Mouse (Mus musculus): ENCODE measurements at regions not wholly inside any gene's neighbourhood (a gene's known extent, or its start where the extent isn't known, plus 50 kb on each side); places are given as distances from the start of the nearest gene placed in this dataset.
A peak's percentile ranks its signal among the peaks of the same experiment; 100 is the strongest.

DNA sequence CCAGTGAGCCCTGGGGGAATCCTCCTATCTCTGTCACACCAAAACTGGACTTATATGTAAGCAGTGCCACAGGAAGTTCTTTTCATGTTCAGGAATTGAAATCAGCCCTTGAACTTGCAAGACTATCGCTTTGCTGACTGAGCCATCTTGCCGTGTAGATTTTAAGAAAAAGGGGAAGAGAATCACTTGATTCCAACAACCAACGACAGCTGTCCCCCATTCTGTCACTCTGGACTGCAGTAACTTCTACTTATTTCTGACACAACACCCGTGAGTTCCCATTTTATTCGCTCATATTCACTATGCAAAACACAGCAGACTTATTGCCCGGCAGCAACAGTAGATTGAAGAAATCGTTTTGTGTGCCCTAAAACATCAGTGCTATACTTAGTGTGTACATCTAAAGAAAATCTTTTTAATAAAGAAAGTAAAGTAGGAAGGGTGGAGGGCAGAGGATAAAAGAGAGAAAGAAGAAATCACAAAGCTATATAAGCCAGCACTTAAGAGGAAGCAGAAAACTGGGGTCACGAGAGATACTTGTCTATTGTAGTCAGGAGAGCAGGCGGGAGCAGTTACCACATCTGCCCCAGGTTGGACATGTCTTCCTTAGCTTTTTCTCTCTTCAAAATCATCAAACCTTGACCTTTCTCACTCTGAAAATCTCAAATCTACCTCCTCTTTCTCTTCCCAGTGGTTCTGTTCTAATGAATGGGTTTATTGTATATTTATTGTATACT, 336.7 kb downstream of the Sox4 start:
- ATAC-seq (ENCODE audit: low read depth): no peak
- no peak overlapping the region for H3K9ac ChIP-seq (ENCODE audit: low read depth, low read length)
- H3K4me2 ChIP-seq (ENCODE audit: low read depth, low read length): no peak overlapping the region
- H3K27ac ChIP-seq (ENCODE audit: low read length): no peak overlapping the region
- no peak overlapping the region for H3K4me3 ChIP-seq (ENCODE audit: low read depth, low read length)
- no peaks in the 10 kb centered on the region for H3K4me1 ChIP-seq (ENCODE audit: control insufficient read depth, low read depth, low read length)
- H3K27me3 ChIP-seq (ENCODE audit: control insufficient read depth, insufficient read depth, low read depth, low read length): no peaks in the 10 kb centered on the region
- H3K36me3 ChIP-seq (ENCODE audit: control insufficient read depth, insufficient read depth): no peaks in the 10 kb centered on the region
- no peaks in the 10 kb centered on the region for H3K9me3 ChIP-seq (replicated peaks; ENCODE audit: control insufficient read depth, low read length)
- 29% methylated on average over 9 of the region's 9 CpGs for WGBS (ENCODE audit: insufficient replicate concordance)

DNA sequence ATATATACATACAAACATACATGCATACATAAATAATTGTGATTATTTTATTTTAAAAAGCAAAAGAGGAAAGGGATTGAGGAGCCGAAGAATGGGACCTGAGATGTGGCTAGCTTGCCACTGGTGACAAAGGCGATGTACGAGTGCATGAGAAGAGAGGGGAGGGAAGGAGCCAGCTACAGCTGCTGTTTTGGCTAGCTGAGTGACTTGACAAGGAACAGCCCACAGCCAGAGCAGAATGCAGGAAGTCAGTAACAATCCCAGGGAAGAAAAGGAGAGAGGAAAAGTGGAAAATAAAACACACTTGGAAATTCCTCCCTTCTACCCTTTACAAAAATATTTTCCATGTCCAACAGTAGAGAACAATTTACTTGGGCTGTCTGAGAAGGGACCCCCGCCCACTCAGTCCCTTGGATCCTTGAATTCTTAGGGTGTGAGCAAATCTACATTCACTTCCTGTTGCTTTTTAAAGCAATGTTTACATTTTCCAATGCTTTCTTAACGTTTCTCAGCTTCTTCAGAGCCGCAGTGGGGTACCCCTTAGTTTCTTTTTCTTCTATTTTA, 345.9 kb downstream of the Sox4 start:
- Histone ChIP-seq H3K9ac (ENCODE audit: low read depth, low read length) (no peak overlapping the region), H3K4me2 (ENCODE audit: low read depth, low read length) (no peak overlapping the region), H3K4me1 (ENCODE audit: control insufficient read depth, low read depth, low read length) (no peaks in the 10 kb centered on the region), H3K27ac (ENCODE audit: low read length) (peak overlapping the region; percentile 14; the same call in 1 of the 2 replicates), H3K36me3 (ENCODE audit: control insufficient read depth, insufficient read depth) (no peaks in the 10 kb centered on the region), H3K27me3 (ENCODE audit: control insufficient read depth, insufficient read depth, low read depth, low read length) (no peaks in the 10 kb centered on the region), H3K9me3 (replicated peaks; ENCODE audit: control insufficient read depth, low read length) (no peaks in the 10 kb centered on the region), H3K4me3 (ENCODE audit: low read depth, low read length) (no peak overlapping the region)
- no peak for ATAC-seq (ENCODE audit: low read depth)
- 40% methylated on average over 6 of the region's 6 CpGs for WGBS (ENCODE audit: insufficient replicate concordance)

DNA sequence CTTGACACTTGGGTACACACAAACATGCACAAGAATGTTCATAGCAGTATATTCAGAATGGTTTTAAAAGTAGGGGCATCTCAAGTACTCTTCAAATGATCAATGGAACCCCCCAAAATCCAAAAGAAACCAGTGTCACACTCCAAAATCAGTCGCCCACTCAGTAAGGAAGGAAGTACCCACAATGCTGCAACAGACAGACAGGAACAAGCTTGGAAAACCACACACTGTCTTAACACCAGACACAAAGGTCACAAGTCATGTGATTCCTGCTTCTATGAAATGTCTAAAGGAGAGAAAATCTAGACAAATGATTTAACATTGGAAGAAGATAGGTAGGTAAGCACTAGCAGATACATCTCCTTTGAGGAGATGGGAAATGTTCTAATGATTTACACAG, 346.9 kb downstream of the Sox4 start:
- H3K4me2 ChIP-seq (ENCODE audit: low read depth, low read length): no peak overlapping the region
- H3K4me3 ChIP-seq (ENCODE audit: low read depth, low read length): no peak overlapping the region
- ATAC-seq (ENCODE audit: low read depth): no peak
- H3K9ac ChIP-seq (ENCODE audit: low read depth, low read length): no peak overlapping the region
- H3K4me1 ChIP-seq (ENCODE audit: control insufficient read depth, low read depth, low read length): no peaks in the 10 kb centered on the region
- H3K36me3 ChIP-seq (ENCODE audit: control insufficient read depth, insufficient read depth): no peaks in the 10 kb centered on the region
- no peaks in the 10 kb centered on the region for H3K27me3 ChIP-seq (ENCODE audit: control insufficient read depth, insufficient read depth, low read depth, low read length)
- no peak overlapping the region for H3K27ac ChIP-seq (ENCODE audit: low read length)
- no peaks in the 10 kb centered on the region for H3K9me3 ChIP-seq (replicated peaks; ENCODE audit: control insufficient read depth, low read length)
- WGBS (ENCODE audit: insufficient replicate concordance): 29% methylated on average over 1 of the region's 1 CpGs

DNA sequence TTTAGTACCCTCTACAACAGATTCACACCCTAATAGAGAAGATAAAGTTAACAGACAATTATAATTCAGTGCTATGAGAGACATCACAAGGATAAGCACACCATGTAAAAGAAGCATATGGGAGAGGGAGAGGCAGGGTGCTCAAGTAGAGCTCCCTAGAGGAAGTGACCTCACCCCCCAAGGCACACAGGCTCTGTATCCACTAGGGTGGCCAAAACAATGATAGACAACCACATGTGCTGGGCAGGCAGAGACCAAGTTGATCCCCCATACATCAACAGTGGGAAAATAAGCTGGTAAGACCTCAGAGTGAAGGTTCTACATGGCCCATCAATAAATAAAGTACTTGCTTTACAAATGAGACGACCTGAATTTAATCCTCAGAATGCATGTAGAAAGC, 347.7 kb downstream of the Sox4 start:
- no peak overlapping the region for H3K4me3 ChIP-seq (ENCODE audit: low read depth, low read length)
- no peak overlapping the region for H3K27ac ChIP-seq (ENCODE audit: low read length)
- no peaks in the 10 kb centered on the region for H3K9me3 ChIP-seq (replicated peaks; ENCODE audit: control insufficient read depth, low read length)
- H3K9ac ChIP-seq (ENCODE audit: low read depth, low read length): no peak overlapping the region
- no peak for ATAC-seq (ENCODE audit: low read depth)
- H3K36me3 ChIP-seq (ENCODE audit: control insufficient read depth, insufficient read depth): no peaks in the 10 kb centered on the region
- H3K4me2 ChIP-seq (ENCODE audit: low read depth, low read length): no peak overlapping the region
- H3K4me1 ChIP-seq (ENCODE audit: control insufficient read depth, low read depth, low read length): no peaks in the 10 kb centered on the region
- H3K27me3 ChIP-seq (ENCODE audit: control insufficient read depth, insufficient read depth, low read depth, low read length): no peaks in the 10 kb centered on the region
- WGBS (ENCODE audit: insufficient replicate concordance): 46% methylated on average over 1 of the region's 1 CpGs

DNA sequence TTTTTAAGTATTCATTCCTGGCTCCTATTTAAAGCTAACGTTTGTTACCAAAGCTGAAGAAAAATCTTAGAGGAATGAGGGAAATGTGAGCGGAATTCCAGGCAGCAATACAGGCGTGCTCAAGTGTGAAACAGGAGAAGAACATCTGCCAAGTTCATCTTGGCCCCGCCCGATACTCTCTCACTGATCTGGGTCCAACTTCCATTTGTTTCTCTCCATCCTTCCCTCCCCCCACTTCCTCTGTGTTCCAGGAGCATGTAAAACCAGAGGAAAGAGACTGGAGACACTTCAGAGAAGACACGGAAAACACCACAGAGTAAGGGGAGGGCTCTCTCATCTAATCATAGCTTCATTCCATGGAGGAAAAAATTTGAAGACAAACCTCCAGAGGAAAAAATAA, 346.7 kb downstream of the Gm11361 start:
- H3K27me3 ChIP-seq (ENCODE audit: control insufficient read depth, insufficient read depth, low read depth, low read length): no peaks in the 10 kb centered on the region
- H3K4me1 ChIP-seq (ENCODE audit: control insufficient read depth, low read depth, low read length): no peaks in the 10 kb centered on the region
- no peak for ATAC-seq (ENCODE audit: low read depth)
- H3K36me3 ChIP-seq (ENCODE audit: control insufficient read depth, insufficient read depth): no peaks in the 10 kb centered on the region
- no peak overlapping the region for H3K4me3 ChIP-seq (ENCODE audit: low read depth, low read length)
- no peak overlapping the region for H3K27ac ChIP-seq (ENCODE audit: low read length)
- H3K4me2 ChIP-seq (ENCODE audit: low read depth, low read length): no peak overlapping the region
- no peaks in the 10 kb centered on the region for H3K9me3 ChIP-seq (replicated peaks; ENCODE audit: control insufficient read depth, low read length)
- WGBS (ENCODE audit: insufficient replicate concordance): 55% methylated on average over 6 of the region's 6 CpGs
- no peak overlapping the region for H3K9ac ChIP-seq (ENCODE audit: low read depth, low read length)

DNA sequence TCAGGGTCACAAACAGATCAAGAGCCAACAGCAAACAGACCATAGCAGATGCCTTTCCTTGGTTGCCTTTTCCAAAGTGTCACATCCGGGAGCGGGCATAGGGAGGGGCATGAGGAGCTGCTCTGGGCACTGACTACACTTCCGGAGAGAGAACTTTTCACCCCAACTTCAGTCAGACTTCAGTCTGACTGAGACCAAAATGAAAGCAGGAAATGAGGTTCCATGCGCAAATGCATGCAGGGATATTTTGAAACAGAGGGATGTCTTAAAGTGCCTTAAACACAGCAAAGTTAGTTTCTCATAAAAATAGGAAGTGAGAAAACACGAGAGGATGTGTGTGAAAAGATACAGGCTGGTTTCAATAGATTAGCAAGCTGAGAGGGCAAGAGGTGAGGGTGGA, 343.5 kb downstream of the Gm11361 start:
- H3K27me3 ChIP-seq (ENCODE audit: control insufficient read depth, insufficient read depth, low read depth, low read length): no peaks in the 10 kb centered on the region
- H3K4me1 ChIP-seq (ENCODE audit: control insufficient read depth, low read depth, low read length): no peaks in the 10 kb centered on the region
- H3K27ac ChIP-seq (ENCODE audit: low read length): no peak overlapping the region
- H3K4me3 ChIP-seq (ENCODE audit: low read depth, low read length): no peak overlapping the region
- no peak overlapping the region for H3K9ac ChIP-seq (ENCODE audit: low read depth, low read length)
- H3K4me2 ChIP-seq (ENCODE audit: low read depth, low read length): no peak overlapping the region
- H3K36me3 ChIP-seq (ENCODE audit: control insufficient read depth, insufficient read depth): no peaks in the 10 kb centered on the region
- H3K9me3 ChIP-seq (replicated peaks; ENCODE audit: control insufficient read depth, low read length): no peaks in the 10 kb centered on the region
- 17% methylated on average over 5 of the region's 5 CpGs for WGBS (ENCODE audit: insufficient replicate concordance)
- ATAC-seq (ENCODE audit: low read depth): no peak

DNA sequence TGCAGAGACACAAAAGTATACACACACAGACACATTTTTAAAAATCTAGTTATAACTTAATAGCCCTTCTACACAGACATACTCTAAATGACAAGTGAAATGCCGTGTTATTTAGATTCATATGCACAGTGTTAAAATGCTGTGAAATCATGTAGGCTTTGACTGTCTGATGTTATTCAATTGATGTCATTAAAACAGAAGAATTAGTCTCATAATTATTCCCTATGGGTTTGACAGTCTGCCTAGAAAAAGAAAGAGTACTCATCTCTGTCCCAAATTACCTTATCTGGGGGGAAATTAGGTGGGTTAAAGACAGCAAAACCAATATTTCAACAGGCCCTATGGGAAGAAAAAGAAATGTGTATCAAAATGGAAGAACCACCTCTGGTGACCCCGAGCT, 339.0 kb downstream of the Gm11361 start:
- H3K4me3 ChIP-seq (ENCODE audit: low read depth, low read length): no peak overlapping the region
- no peaks in the 10 kb centered on the region for H3K36me3 ChIP-seq (ENCODE audit: control insufficient read depth, insufficient read depth)
- H3K27ac ChIP-seq (ENCODE audit: low read length): no peak overlapping the region
- no peak overlapping the region for H3K9ac ChIP-seq (ENCODE audit: low read depth, low read length)
- no peak for ATAC-seq (ENCODE audit: low read depth)
- 61% methylated on average over 2 of the region's 2 CpGs for WGBS (ENCODE audit: insufficient replicate concordance)
- H3K9me3 ChIP-seq (replicated peaks; ENCODE audit: control insufficient read depth, low read length): no peaks in the 10 kb centered on the region
- no peak overlapping the region for H3K4me2 ChIP-seq (ENCODE audit: low read depth, low read length)
- H3K27me3 ChIP-seq (ENCODE audit: control insufficient read depth, insufficient read depth, low read depth, low read length): no peaks in the 10 kb centered on the region
- no peaks in the 10 kb centered on the region for H3K4me1 ChIP-seq (ENCODE audit: control insufficient read depth, low read depth, low read length)

DNA sequence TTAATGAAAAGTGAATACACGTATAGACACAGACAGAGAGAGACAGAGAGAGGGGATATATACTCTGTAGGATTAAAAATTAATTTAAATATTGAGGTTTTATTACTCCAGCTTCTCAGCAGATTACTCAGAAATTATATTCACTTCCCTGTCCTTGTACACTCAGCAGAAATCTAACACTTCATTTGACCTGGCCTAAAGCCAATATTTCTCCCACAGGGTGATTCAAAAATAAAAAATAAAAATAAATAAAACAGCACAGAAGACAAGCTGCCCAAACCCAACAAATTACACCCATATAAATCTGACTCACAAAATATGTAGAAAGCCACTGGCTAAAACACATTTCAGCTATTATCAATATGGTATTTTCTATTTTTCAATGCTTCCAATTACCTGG, 334.8 kb downstream of the Gm11361 start:
- WGBS (ENCODE audit: insufficient replicate concordance): 50% methylated on average over 1 of the region's 1 CpGs
- Histone ChIP-seq H3K27ac (ENCODE audit: low read length) (no peak overlapping the region), H3K4me3 (ENCODE audit: low read depth, low read length) (no peak overlapping the region), H3K4me1 (ENCODE audit: control insufficient read depth, low read depth, low read length) (no peaks in the 10 kb centered on the region), H3K9ac (ENCODE audit: low read depth, low read length) (no peak overlapping the region), H3K9me3 (replicated peaks; ENCODE audit: control insufficient read depth, low read length) (no peaks in the 10 kb centered on the region), H3K36me3 (ENCODE audit: control insufficient read depth, insufficient read depth) (no peaks in the 10 kb centered on the region), H3K27me3 (ENCODE audit: control insufficient read depth, insufficient read depth, low read depth, low read length) (no peaks in the 10 kb centered on the region), H3K4me2 (ENCODE audit: low read depth, low read length) (no peak overlapping the region)
- no peak for ATAC-seq (ENCODE audit: low read depth)

DNA sequence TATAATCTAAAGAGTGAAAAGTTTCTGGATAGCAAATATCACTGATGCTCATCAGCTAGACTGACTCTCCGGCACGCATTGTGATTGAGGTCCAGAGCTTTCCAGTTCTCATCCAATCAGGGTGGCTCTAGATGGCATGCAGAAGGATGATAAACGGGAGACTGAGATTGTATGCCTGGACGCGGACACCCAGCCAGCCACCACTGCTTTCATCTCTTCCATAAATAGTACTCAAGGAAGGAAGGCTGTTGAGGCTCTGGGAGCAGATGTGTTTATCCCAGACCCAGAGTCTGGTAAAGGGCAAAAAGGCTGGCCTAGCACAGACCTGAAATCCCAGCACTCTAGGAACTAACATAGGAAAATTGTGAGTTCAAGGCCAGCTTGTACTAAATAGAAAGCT, 330.6 kb downstream of the Gm11361 start:
- H3K4me3 ChIP-seq (ENCODE audit: low read depth, low read length): no peak overlapping the region
- 63% methylated on average over 5 of the region's 5 CpGs for WGBS (ENCODE audit: insufficient replicate concordance)
- no peaks in the 10 kb centered on the region for H3K36me3 ChIP-seq (ENCODE audit: control insufficient read depth, insufficient read depth)
- no peak for ATAC-seq (ENCODE audit: low read depth)
- no peak overlapping the region for H3K4me2 ChIP-seq (ENCODE audit: low read depth, low read length)
- H3K27ac ChIP-seq (ENCODE audit: low read length): no peak overlapping the region
- H3K9me3 ChIP-seq (replicated peaks; ENCODE audit: control insufficient read depth, low read length): no peaks in the 10 kb centered on the region
- no peaks in the 10 kb centered on the region for H3K4me1 ChIP-seq (ENCODE audit: control insufficient read depth, low read depth, low read length)
- H3K27me3 ChIP-seq (ENCODE audit: control insufficient read depth, insufficient read depth, low read depth, low read length): no peaks in the 10 kb centered on the region
- no peak overlapping the region for H3K9ac ChIP-seq (ENCODE audit: low read depth, low read length)
